In the genomic region with DNA sequence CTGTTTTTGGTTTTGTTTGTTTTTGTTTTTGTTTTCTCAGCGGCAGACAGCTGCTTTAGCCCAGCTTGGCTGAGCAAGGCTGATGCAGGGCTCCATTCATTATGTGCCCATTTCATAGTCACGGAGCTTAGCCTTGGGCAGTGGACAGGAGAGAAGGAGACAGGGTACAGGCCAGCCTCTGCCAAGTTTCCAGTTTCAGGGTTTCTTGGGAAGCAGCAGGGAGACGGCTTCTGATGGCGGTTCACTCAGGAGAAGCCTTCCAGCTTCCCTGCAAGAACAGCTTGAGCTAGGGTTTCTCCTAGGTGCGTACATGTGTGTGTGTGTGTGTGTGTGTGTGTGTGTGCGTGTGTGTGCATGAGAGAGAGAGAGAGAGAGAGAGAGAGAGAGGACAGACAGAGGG, we compare ENCODE assay signal across 17 mouse cellular contexts.
DNase-seq lines count a peak whose midpoint lies in the region; ATAC-seq and TF ChIP-seq lines count a peak whose summit lies in the region.
"Had no signal": no experiment of that assay in that cellular context is flagged by ENCODE, and none has a peak within 500 bp of the region (broad histone marks: within the 10 kb centered on the region; RNA-seq: fewer than 3 reads in every experiment).

No protein-coding gene starts in this region.

- ATAC-seq in forebrain, embryonic 13.5 days, result no peak
- ATAC-seq in forebrain, embryonic 14.5 days, result no peak
- ATAC-seq in hindbrain, postnatal 0 days, result no peak
- ATAC-seq in liver, postnatal 0 days, result no peak
- ATAC-seq: liver, embryonic 12.5 days had no signal

- no peak for TF ChIP-seq CTCF in brain, embryonic 14.5 days (IDR thresholded peaks at IDR 0.05; ENCODE audit: borderline replicate concordance, extremely low read depth, insufficient read depth, insufficient read length)
- TF ChIP-seq CTCF in hindbrain, postnatal 0 days (IDR thresholded peaks at IDR 0.05; ENCODE audit: low read depth), result no peak
- no peak for TF ChIP-seq CTCF in liver, postnatal 0 days (IDR thresholded peaks at IDR 0.05; ENCODE audit: low read depth)

- H3K36me3 ChIP-seq in forebrain, embryonic 13.5 days (ENCODE audit: poor library complexity, severe bottlenecking), result no peaks in the 10 kb centered on the region
- H3K36me3 ChIP-seq in forebrain, embryonic 10.5 days (replicated peaks), result peaks cover 52% of the 10 kb centered on the region
- no peaks in the 10 kb centered on the region for H3K36me3 ChIP-seq in forebrain, embryonic 14.5 days (ENCODE audit: control insufficient read depth, insufficient read depth, low read length)
- H3K36me3 ChIP-seq in hindbrain, postnatal 0 days (ENCODE audit: insufficient read depth, low read length), result no peaks in the 10 kb centered on the region
- H3K36me3 ChIP-seq in liver, postnatal 0 days (replicated peaks; ENCODE audit: insufficient read depth, low read length), result no peaks in the 10 kb centered on the region
- H3K36me3 ChIP-seq: embryonic facial prominence, embryonic 15.5 days; liver, embryonic 12.5 days had no signal

- TF ChIP-seq POLR2A in brain, embryonic 14.5 days (IDR thresholded peaks at IDR 0.05; ENCODE audit: borderline replicate concordance, extremely low read depth, insufficient read depth, insufficient read length, poor library complexity, severe bottlenecking), result no peak

- whole genome bisulfite sequencing in forebrain, embryonic 13.5 days, result 76% methylated on average over 6 of the region's 6 CpGs
- WGBS in forebrain, embryonic 10.5 days, result 89% methylated on average over 6 of the region's 6 CpGs
- WGBS in forebrain, embryonic 14.5 days, result 59% methylated on average over 6 of the region's 6 CpGs
- 52% methylated on average over 6 of the region's 6 CpGs for WGBS in hindbrain, postnatal 0 days
- WGBS in liver, postnatal 0 days (ENCODE audit: insufficient replicate concordance), result 74% methylated on average over 6 of the region's 6 CpGs

- TF ChIP-seq EP300 in liver, postnatal 0 days (IDR thresholded peaks at IDR 0.05; ENCODE audit: low read depth), result no peak

- 0 out of 2 replicates have a peak, but pooled peaks cover 3% of the 10 kb centered on the region for H3K27me3 ChIP-seq in forebrain, embryonic 13.5 days
- H3K27me3 ChIP-seq in forebrain, embryonic 10.5 days (ENCODE audit: poor library complexity, severe bottlenecking), result peaks cover 18% of the 10 kb centered on the region
- no peaks in the 10 kb centered on the region for H3K27me3 ChIP-seq in forebrain, embryonic 14.5 days (replicated peaks; ENCODE audit: control insufficient read depth, insufficient read depth, low read length)
- H3K27me3 ChIP-seq in hindbrain, postnatal 0 days (ENCODE audit: insufficient read depth, low read length), result no peaks in the 10 kb centered on the region
- peaks cover 12% of the 10 kb centered on the region for H3K27me3 ChIP-seq in liver, postnatal 0 days (ENCODE audit: insufficient read depth, low read length)

- no peak overlapping the region for H3K4me3 ChIP-seq in forebrain, embryonic 13.5 days
- H3K4me3 ChIP-seq in forebrain, embryonic 10.5 days, result no peak overlapping the region
- no peak overlapping the region for H3K4me3 ChIP-seq in forebrain, embryonic 14.5 days (ENCODE audit: low read depth, low read length)
- no peak overlapping the region for H3K4me3 ChIP-seq in hindbrain, postnatal 0 days (ENCODE audit: low read length)
- no peak overlapping the region for H3K4me3 ChIP-seq in liver, postnatal 0 days (ENCODE audit: low read depth, low read length)
- H3K4me3 ChIP-seq: embryonic facial prominence, embryonic 15.5 days; limb, embryonic 12.5 days; liver, embryonic 12.5 days had no signal

- 0 out of 2 replicates have a peak overlapping the region, but pooled peaks have one; percentile 38 for H3K9ac ChIP-seq in forebrain, embryonic 13.5 days
- peak overlapping the region; percentile 23; the same call in 1 of the 2 replicates for H3K9ac ChIP-seq in forebrain, embryonic 14.5 days (ENCODE audit: low read length)
- H3K9ac ChIP-seq in hindbrain, postnatal 0 days (replicated peaks; ENCODE audit: low read length), result no peak overlapping the region
- H3K9ac ChIP-seq in liver, postnatal 0 days (replicated peaks), result no peak overlapping the region
- H3K9ac ChIP-seq: embryonic facial prominence, embryonic 15.5 days; limb, embryonic 12.5 days; liver, embryonic 12.5 days; lung, embryonic 14.5 days had no signal

- no peak overlapping the region; the same call in 1 of the 2 replicates for H3K4me2 ChIP-seq in forebrain, embryonic 13.5 days
- 0 out of 2 replicates have a peak overlapping the region, but pooled peaks have one; percentile 5 for H3K4me2 ChIP-seq in forebrain, embryonic 14.5 days (ENCODE audit: low read length)
- no peak overlapping the region for H3K4me2 ChIP-seq in hindbrain, postnatal 0 days (ENCODE audit: low read depth, low read length)
- no peak overlapping the region for H3K4me2 ChIP-seq in liver, postnatal 0 days (ENCODE audit: low read depth, low read length)
- H3K4me2 ChIP-seq: embryonic facial prominence, embryonic 15.5 days; limb, embryonic 12.5 days; liver, embryonic 12.5 days; lung, embryonic 14.5 days had no signal

- no peak for DNase-seq in forebrain, embryonic 10.5 days (ENCODE audit: extremely low spot score, low spot score)
- DNase-seq in brain, embryonic 14.5 days (ENCODE audit: low read depth), result peak; percentile 73
- DNase-seq in forebrain, embryonic 14.5 days (ENCODE audit: low spot score), result peak; percentile 59
- DNase-seq in hindbrain, postnatal 0 days (ENCODE audit: low spot score), result no peak
- DNase-seq in embryo, embryonic 11 days, result no peak
- DNase-seq in liver, postnatal 0 days, result no peak
- DNase-seq: adrenal gland, adult 2 months; gastrocnemius, postnatal 36 days; kidney, adult 18-20 months; lung, embryonic 14.5 days; lung, postnatal 36 days; thymus, postnatal 36 days had no signal

- peak overlapping the region; percentile 96 for H3K27ac ChIP-seq in forebrain, embryonic 13.5 days
- no peak overlapping the region for H3K27ac ChIP-seq in forebrain, embryonic 10.5 days
- H3K27ac ChIP-seq in forebrain, embryonic 14.5 days (ENCODE audit: low read depth, low read length), result peak overlapping the region; percentile 94
- H3K27ac ChIP-seq in hindbrain, postnatal 0 days, result peak overlapping the region; percentile 65
- H3K27ac ChIP-seq in liver, postnatal 0 days (ENCODE audit: low read depth), result no peak overlapping the region
- H3K27ac ChIP-seq: embryonic facial prominence, embryonic 15.5 days; kidney, postnatal 0 days; liver, embryonic 12.5 days had no signal

- H3K4me1 ChIP-seq in forebrain, embryonic 13.5 days, result peaks cover 77% of the 10 kb centered on the region
- H3K4me1 ChIP-seq in forebrain, embryonic 10.5 days, result peaks cover 32% of the 10 kb centered on the region
- peaks cover 37% of the 10 kb centered on the region for H3K4me1 ChIP-seq in forebrain, embryonic 14.5 days (ENCODE audit: control insufficient read depth, insufficient read depth, low read length)
- H3K4me1 ChIP-seq in hindbrain, postnatal 0 days (ENCODE audit: insufficient read depth, low read length), result peaks cover 42% of the 10 kb centered on the region
- peaks cover 8% of the 10 kb centered on the region; the same call in 1 of the 2 replicates for H3K4me1 ChIP-seq in liver, postnatal 0 days (ENCODE audit: insufficient read depth)

- no peaks in the 10 kb centered on the region for H3K9me3 ChIP-seq in forebrain, embryonic 13.5 days (replicated peaks)
- no peaks in the 10 kb centered on the region for H3K9me3 ChIP-seq in forebrain, embryonic 10.5 days
- no peaks in the 10 kb centered on the region for H3K9me3 ChIP-seq in forebrain, embryonic 14.5 days (replicated peaks; ENCODE audit: control insufficient read depth, low read length)
- no peaks in the 10 kb centered on the region for H3K9me3 ChIP-seq in hindbrain, postnatal 0 days (ENCODE audit: low read length)
- H3K9me3 ChIP-seq in liver, postnatal 0 days (ENCODE audit: low read length), result no peaks in the 10 kb centered on the region
- H3K9me3 ChIP-seq: embryonic facial prominence, embryonic 15.5 days; limb, embryonic 12.5 days; liver, embryonic 12.5 days had no signal

Comparison
In these comparisons a context has a peak if more than half of its experiments do, and no peak if none do; other contexts are left out.
1. H3K27ac ChIP-seq: peak in forebrain, embryonic 13.5 days (single experiment), forebrain, embryonic 14.5 days (single experiment) and hindbrain, postnatal 0 days (single experiment); none in forebrain, embryonic 10.5 days (single experiment) and liver, postnatal 0 days (single experiment).
2. DNase-seq: peak in brain, embryonic 14.5 days (single experiment) and forebrain, embryonic 14.5 days (single experiment); none in forebrain, embryonic 10.5 days (single experiment), hindbrain, postnatal 0 days (single experiment), embryo, embryonic 11 days (single experiment) and liver, postnatal 0 days (single experiment).
3. H3K9ac ChIP-seq: peak in forebrain, embryonic 13.5 days (single experiment) and forebrain, embryonic 14.5 days (single experiment); none in hindbrain, postnatal 0 days (single experiment) and liver, postnatal 0 days (single experiment).